ENCODE assay signal across 16 mouse cellular contexts in the genomic region with DNA sequence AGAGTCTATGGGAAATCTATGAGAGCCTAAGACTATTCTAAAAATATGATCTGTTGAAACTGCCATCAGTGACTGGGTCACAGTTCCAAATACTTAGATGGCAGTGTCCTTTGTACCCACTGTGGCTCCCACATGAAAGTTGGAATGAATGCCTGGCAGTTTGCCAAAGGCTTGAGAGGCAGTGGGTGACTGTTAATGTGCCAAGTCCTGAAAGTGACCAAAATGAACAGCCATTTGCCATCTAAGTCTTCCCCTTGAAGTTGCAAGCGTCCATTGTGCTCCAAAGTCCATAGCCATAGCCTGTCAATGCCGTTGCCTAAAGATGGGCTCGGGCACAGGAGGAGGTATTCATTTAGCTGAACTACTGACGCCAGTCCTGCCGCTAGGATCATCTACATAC. TPM values are rescaled to one million over a fixed set of nuclear protein-coding genes. Genes with fewer than 3 reads are reported as not detected.
DNase-seq lines count a peak whose midpoint lies in the region; ATAC-seq and TF ChIP-seq lines count a peak whose summit lies in the region.
"Had no signal": no experiment of that assay in that cellular context is flagged by ENCODE, and none has a peak within 500 bp of the region (broad histone marks: within the 10 kb centered on the region; RNA-seq: fewer than 3 reads in every experiment).

No protein-coding gene starts in this region.

- H3K36me3 ChIP-seq in kidney, adult 2 months (ENCODE audit: control insufficient read depth, insufficient read depth, low read length): no peaks in the 10 kb centered on the region
- H3K36me3 ChIP-seq in neural tube, embryonic 14.5 days (ENCODE audit: control insufficient read depth, insufficient read depth, low read length): no peaks in the 10 kb centered on the region
- no peaks in the 10 kb centered on the region for H3K36me3 ChIP-seq in neural tube, embryonic 15.5 days
- H3K36me3 ChIP-seq in intestine, embryonic 15.5 days: no peaks in the 10 kb centered on the region
- H3K36me3 ChIP-seq: limb, embryonic 12.5 days had no signal

- no peak for TF ChIP-seq POLR2A in kidney, adult 2 months (IDR thresholded peaks at IDR 0.05; ENCODE audit: low read depth, low read length)

- H3K9ac ChIP-seq in neural tube, embryonic 14.5 days (replicated peaks; ENCODE audit: low read depth, low read length): no peak overlapping the region
- no peak overlapping the region for H3K9ac ChIP-seq in neural tube, embryonic 15.5 days (replicated peaks)
- no peak overlapping the region for H3K9ac ChIP-seq in intestine, embryonic 15.5 days
- H3K9ac ChIP-seq: limb, embryonic 12.5 days had no signal

- no peak for TF ChIP-seq CTCF in kidney, adult 2 months (conservative IDR thresholded peaks at IDR 0.05; ENCODE audit: insufficient read depth, insufficient read length, low read depth, low read length)

- ATAC-seq in neural tube, embryonic 14.5 days (ENCODE audit: low read depth): 0 out of 2 replicates have a peak, but pooled peaks have one; percentile 9
- ATAC-seq in neural tube, embryonic 15.5 days (ENCODE audit: low FRiP score): no peak
- ATAC-seq in intestine, embryonic 15.5 days: no peak

- no peak overlapping the region for H3K4me3 ChIP-seq in kidney, adult 2 months (ENCODE audit: insufficient read depth, low read depth, low read length)
- H3K4me3 ChIP-seq in neural tube, embryonic 14.5 days (ENCODE audit: low read depth, low read length): no peak overlapping the region
- no peak overlapping the region for H3K4me3 ChIP-seq in neural tube, embryonic 15.5 days (replicated peaks)
- H3K4me3 ChIP-seq in intestine, embryonic 15.5 days (replicated peaks): no peak overlapping the region
- H3K4me3 ChIP-seq: erythroblast, embryonic 14.5 days; limb, embryonic 12.5 days had no signal

- H3K4me1 ChIP-seq in kidney, adult 2 months (ENCODE audit: control insufficient read depth, insufficient read depth, low read length): no peaks in the 10 kb centered on the region
- no peaks in the 10 kb centered on the region for H3K4me1 ChIP-seq in neural tube, embryonic 14.5 days (ENCODE audit: control insufficient read depth, insufficient read depth, low read length)
- no peaks in the 10 kb centered on the region for H3K4me1 ChIP-seq in neural tube, embryonic 15.5 days
- 0 out of 2 replicates have a peak, but pooled peaks cover 2% of the 10 kb centered on the region for H3K4me1 ChIP-seq in intestine, embryonic 15.5 days (replicated peaks)
- H3K4me1 ChIP-seq: limb, embryonic 12.5 days had no signal

- H3K27ac ChIP-seq in kidney, adult 2 months (ENCODE audit: insufficient read depth, low read depth, low read length): no peak overlapping the region
- no peak overlapping the region; the same call in 1 of the 2 replicates for H3K27ac ChIP-seq in neural tube, embryonic 14.5 days (ENCODE audit: low read depth, low read length)
- no peak overlapping the region for H3K27ac ChIP-seq in neural tube, embryonic 15.5 days (replicated peaks)
- H3K27ac ChIP-seq in intestine, embryonic 15.5 days: no peak overlapping the region
- H3K27ac ChIP-seq: kidney, postnatal 0 days; limb, embryonic 12.5 days had no signal

- no peaks in the 10 kb centered on the region for H3K9me3 ChIP-seq in neural tube, embryonic 14.5 days (ENCODE audit: control insufficient read depth, low read length)
- no peaks in the 10 kb centered on the region for H3K9me3 ChIP-seq in neural tube, embryonic 15.5 days (replicated peaks)
- no peaks in the 10 kb centered on the region for H3K9me3 ChIP-seq in intestine, embryonic 15.5 days
- H3K9me3 ChIP-seq: limb, embryonic 12.5 days had no signal

- 86% methylated on average over 5 of the region's 5 CpGs for WGBS in kidney, adult 2 months
- 55% methylated on average over 5 of the region's 5 CpGs for WGBS in neural tube, embryonic 14.5 days
- 63% methylated on average over 5 of the region's 5 CpGs for WGBS in neural tube, embryonic 15.5 days
- 86% methylated on average over 5 of the region's 5 CpGs for WGBS in intestine, embryonic 15.5 days

- no peak overlapping the region for H3K4me2 ChIP-seq in neural tube, embryonic 14.5 days (ENCODE audit: low read depth, low read length)
- no peak overlapping the region for H3K4me2 ChIP-seq in neural tube, embryonic 15.5 days
- no peak overlapping the region for H3K4me2 ChIP-seq in intestine, embryonic 15.5 days (replicated peaks)
- H3K4me2 ChIP-seq: limb, embryonic 12.5 days had no signal

- DNase-seq in frontal cortex, postnatal 10 days (ENCODE audit: low spot score in 2 of 2): peak; percentile 12 to 18
- DNase-seq in frontal cortex, postnatal 36 days (ENCODE audit: low spot score in 2 of 2): no peak
- peak; percentile 67 for DNase-seq in kidney, adult 2 months
- no peak for DNase-seq in kidney, postnatal 4 days
- peak; percentile 52 for DNase-seq in kidney, postnatal 14 days
- DNase-seq: cerebellum, adult 2 months; embryo, embryonic 11 days; heart, postnatal 36 days; lung, adult 2 months; thymus, postnatal 4 days had no signal

- H3K27me3 ChIP-seq in kidney, adult 2 months (replicated peaks; ENCODE audit: control insufficient read depth, insufficient read depth, low read length): no peaks in the 10 kb centered on the region
- no peaks in the 10 kb centered on the region for H3K27me3 ChIP-seq in neural tube, embryonic 14.5 days (ENCODE audit: control insufficient read depth, insufficient read depth, low read length)
- no peaks in the 10 kb centered on the region for H3K27me3 ChIP-seq in neural tube, embryonic 15.5 days (replicated peaks)
- H3K27me3 ChIP-seq in intestine, embryonic 15.5 days (replicated peaks): no peaks in the 10 kb centered on the region
- H3K27me3 ChIP-seq: limb, embryonic 12.5 days had no signal

RNA-seq across cellular contexts. Expression of gene Gtf2a1, which starts 19.1 kb away (rescaled TPM):
- 12.4 and 14.2 TPM in 2 replicates for polyA plus RNA-seq in kidney, adult 2 months (2012; rRNA removed)
- polyA plus RNA-seq in neural tube, embryonic 14.5 days (2014; fragmentation: Nextera tagmentation; extraction: Ambion mirVana): 53.8 and 66.7 TPM in 2 replicates
- 53.3 and 54.9 TPM in 2 replicates for polyA plus RNA-seq in neural tube, embryonic 15.5 days (2015; fragmentation: Nextera tagmentation; extraction: Ambion mirVana)
- polyA plus RNA-seq in intestine, embryonic 15.5 days (2015; fragmentation: Nextera tagmentation; extraction: Ambion mirVana): 34.6 and 37.5 TPM in 2 replicates

Comparison
In these comparisons a context has a peak if more than half of its experiments do, and no peak if none do; other contexts are left out.
1. DNase-seq: peak in frontal cortex, postnatal 10 days (2 of 2), kidney, adult 2 months (single experiment) and kidney, postnatal 14 days (single experiment); none in frontal cortex, postnatal 36 days (0 of 2) and kidney, postnatal 4 days (0 of 2).